Mouse (Mus musculus) C2C12 (cell line): ENCODE data around the gene Hoxb7.

Source experiments
- CEBPB ChIP-seq: IDR thresholded peaks from one replicate; pipeline ENCODE4 v1.6.1; 2011; ENCODE audit warnings: low read depth, mild to moderate bottlenecking, control low read depth, moderate library complexity
- CTCF ChIP-seq: IDR thresholded peaks from one replicate; pipeline ENCODE4 v1.5.1; 2011; ENCODE audit not compliant: control insufficient read depth, insufficient read depth, insufficient read length
- MYOD1 ChIP-seq: IDR thresholded peaks from one replicate; pipeline ENCODE4 v1.6.1; 2011; ENCODE audit warnings: low read depth; ENCODE audit not compliant: control insufficient read depth, insufficient read length
- MYOG ChIP-seq: IDR thresholded peaks from one replicate; pipeline ENCODE4 v1.6.1; 2011; ENCODE audit not compliant: control insufficient read depth, insufficient read length; ENCODE audit errors: extremely low read depth
- USF1 ChIP-seq: IDR thresholded peaks from one replicate; pipeline ENCODE4 v1.6.1; 2011; ENCODE audit warnings: low read depth, mild to moderate bottlenecking, control low read depth, moderate library complexity

GRCm38 (mm10) chr11:96311520-96312417 lies 25.3 kb downstream of the Hoxb7 start:
- TF ChIP-seq CTCF (peak; percentile 74), USF1 (no peak), MYOD1 (no peak), CEBPB (no peak), MYOG (no peak)
